8 mouse cellular contexts compared by ENCODE assay signal in genomic region chr7:46204046-46204471, GRCm38 (mm10). TPM values are rescaled to one million over a fixed set of nuclear protein-coding genes. Genes with fewer than 3 reads are reported as not detected.
DNase-seq lines count a peak whose midpoint lies in the region; ATAC-seq lines count a peak whose summit lies in the region.

No protein-coding gene starts in this region.

- ATAC-seq in kidney, embryonic 15.5 days (replicated peaks; ENCODE audit: low FRiP score) = no peak
- peak; percentile 56 for ATAC-seq in common myeloid progenitor, adult 5-6 weeks (replicated peaks; ENCODE audit: low read depth, poor library complexity, severe bottlenecking)
- peak; percentile 65; the same call in 1 of the 2 replicates for ATAC-seq in neural tube, embryonic 13.5 days (ENCODE audit: low read depth)
- ATAC-seq in megakaryocyte-erythroid progenitor cell, adult 5-6 weeks (replicated peaks; ENCODE audit: low FRiP score, low TSS enrichment, poor library complexity, severe bottlenecking) = no peak

- H3K4me3 ChIP-seq in kidney, embryonic 15.5 days (replicated peaks) = no peak overlapping the region
- no peak overlapping the region for H3K4me3 ChIP-seq in neural tube, embryonic 13.5 days

- DNase-seq in kidney, postnatal 10 days = peak; percentile 61
- DNase-seq in R1 (ENCODE audit: low read depth, low spot score) = peak; percentile 36
- DNase-seq in gastrocnemius, postnatal 10 days = peak; percentile 47
- peak; percentile 30 to 41 for DNase-seq in left cerebral cortex, adult 8-10 months (ENCODE audit: low spot score in 2 of 2)

- H3K9me3 ChIP-seq in kidney, embryonic 15.5 days (replicated peaks) = no peaks in the 10 kb centered on the region
- no peaks in the 10 kb centered on the region for H3K9me3 ChIP-seq in neural tube, embryonic 13.5 days

- peaks cover 5% of the 10 kb centered on the region; the same call in 1 of the 2 replicates for H3K4me1 ChIP-seq in kidney, embryonic 15.5 days
- peaks cover 7% of the 10 kb centered on the region for H3K4me1 ChIP-seq in neural tube, embryonic 13.5 days (replicated peaks)

- whole genome bisulfite sequencing in kidney, embryonic 15.5 days = 30% methylated on average over 11 of the region's 11 CpGs
- 50% methylated on average over 11 of the region's 11 CpGs for WGBS in neural tube, embryonic 13.5 days

- H3K4me2 ChIP-seq in kidney, embryonic 15.5 days = no peak overlapping the region
- H3K4me2 ChIP-seq in neural tube, embryonic 13.5 days = no peak overlapping the region

- H3K9ac ChIP-seq in kidney, embryonic 15.5 days = no peak overlapping the region
- H3K9ac ChIP-seq in neural tube, embryonic 13.5 days = no peak overlapping the region

- 0 out of 2 replicates have a peak, but pooled peaks cover 3% of the 10 kb centered on the region for H3K27me3 ChIP-seq in kidney, embryonic 15.5 days
- peaks cover 4% of the 10 kb centered on the region; the same call in 1 of the 2 replicates for H3K27me3 ChIP-seq in neural tube, embryonic 13.5 days

- no peak overlapping the region for H3K27ac ChIP-seq in kidney, embryonic 15.5 days
- H3K27ac ChIP-seq in neural tube, embryonic 13.5 days (replicated peaks) = no peak overlapping the region

- no peaks in the 10 kb centered on the region for H3K36me3 ChIP-seq in kidney, embryonic 15.5 days
- H3K36me3 ChIP-seq in neural tube, embryonic 13.5 days = no peaks in the 10 kb centered on the region

RNA-seq across cellular contexts. Expression of gene Abcc8, which starts 24.2 kb away (rescaled TPM):
- 2.2 and 2.3 TPM in 2 replicates for polyA plus RNA-seq in kidney, embryonic 15.5 days (2015; fragmentation: Nextera tagmentation; extraction: Ambion mirVana)
- not detected in 2 replicates for total RNA-seq in common myeloid progenitor, adult 5-6 weeks (2017)
- 1 to 10 TPM; 2.5 to 2.8 TPM for total RNA-seq in gastrocnemius, postnatal 10 days (2021)
- 10 to 100 TPM; 33.4 to 41.0 (median 38.5) TPM for total RNA-seq in left cerebral cortex, adult 8-10 months (2022)
- polyA plus RNA-seq in neural tube, embryonic 13.5 days (2015; fragmentation: Nextera tagmentation; extraction: Ambion mirVana) = 6.3 and 8.8 TPM in 2 replicates
- total RNA-seq in megakaryocyte-erythroid progenitor cell, adult 5-6 weeks (2014; fragmentation: Nextera tagmentation) = not detected in 2 replicates
- not detected in 2 replicates for total RNA-seq in megakaryocyte-erythroid progenitor cell, adult 5-6 weeks (2017)

RNA-seq across cellular contexts. Expression of gene Ush1c, which starts 34.2 kb away (rescaled TPM):
- polyA plus RNA-seq in kidney, embryonic 15.5 days (2015; fragmentation: Nextera tagmentation; extraction: Ambion mirVana) = 13.8 and 14.5 TPM in 2 replicates
- not detected in 2 replicates for total RNA-seq in common myeloid progenitor, adult 5-6 weeks (2017)
- total RNA-seq in gastrocnemius, postnatal 10 days (2021) = 1 to 10 TPM; 1.1 to 2.0 TPM
- under 1 TPM in 2 of 4 experiments, not detected in 2; 0.24 to 0.79 TPM for total RNA-seq in left cerebral cortex, adult 8-10 months (2022)
- 1.4 and 2.1 TPM in 2 replicates for polyA plus RNA-seq in neural tube, embryonic 13.5 days (2015; fragmentation: Nextera tagmentation; extraction: Ambion mirVana)
- not detected in 2 replicates for total RNA-seq in megakaryocyte-erythroid progenitor cell, adult 5-6 weeks (2014; fragmentation: Nextera tagmentation)
- not detected in 2 replicates for total RNA-seq in megakaryocyte-erythroid progenitor cell, adult 5-6 weeks (2017)

RNA-seq across cellular contexts. Expression of gene Otog, which starts 36.7 kb away (rescaled TPM):
- 0.04 and 0.06 TPM in 2 replicates for polyA plus RNA-seq in kidney, embryonic 15.5 days (2015; fragmentation: Nextera tagmentation; extraction: Ambion mirVana)
- not detected in 2 replicates for total RNA-seq in common myeloid progenitor, adult 5-6 weeks (2017)
- total RNA-seq in gastrocnemius, postnatal 10 days (2021) = under 1 TPM; 0.27 to 0.31 TPM
- total RNA-seq in left cerebral cortex, adult 8-10 months (2022) = under 1 TPM; 0.07 to 0.11 (median 0.10) TPM
- not detected in 2 replicates for polyA plus RNA-seq in neural tube, embryonic 13.5 days (2015; fragmentation: Nextera tagmentation; extraction: Ambion mirVana)
- total RNA-seq in megakaryocyte-erythroid progenitor cell, adult 5-6 weeks (2014; fragmentation: Nextera tagmentation) = not detected in 2 replicates
- not detected in 2 replicates for total RNA-seq in megakaryocyte-erythroid progenitor cell, adult 5-6 weeks (2017)

Comparison
In these comparisons a context has a peak if more than half of its experiments do, and no peak if none do; other contexts are left out.
1. ATAC-seq: peak in common myeloid progenitor, adult 5-6 weeks (single experiment) and neural tube, embryonic 13.5 days (single experiment); none in kidney, embryonic 15.5 days (single experiment) and megakaryocyte-erythroid progenitor cell, adult 5-6 weeks (single experiment).
2. RNA of gene Abcc8, which starts 24.2 kb away (total RNA-seq): 33.4 to 41.0 TPM in left cerebral cortex, adult 8-10 months; 2.5 to 2.8 TPM in gastrocnemius, postnatal 10 days, not detected in megakaryocyte-erythroid progenitor cell, adult 5-6 weeks and not detected in common myeloid progenitor, adult 5-6 weeks; every median in the first group is over 4 times any median in the second.
3. Peak in every context shown above with its lines, with median percentiles within 50 percentile points of each other: DNase-seq.